Mouse (Mus musculus): ENCODE measurements at regions not wholly inside any gene's neighbourhood (a gene's known extent, or its start where the extent isn't known, plus 50 kb on each side); places are given as distances from the start of the nearest gene placed in this dataset.

DNA sequence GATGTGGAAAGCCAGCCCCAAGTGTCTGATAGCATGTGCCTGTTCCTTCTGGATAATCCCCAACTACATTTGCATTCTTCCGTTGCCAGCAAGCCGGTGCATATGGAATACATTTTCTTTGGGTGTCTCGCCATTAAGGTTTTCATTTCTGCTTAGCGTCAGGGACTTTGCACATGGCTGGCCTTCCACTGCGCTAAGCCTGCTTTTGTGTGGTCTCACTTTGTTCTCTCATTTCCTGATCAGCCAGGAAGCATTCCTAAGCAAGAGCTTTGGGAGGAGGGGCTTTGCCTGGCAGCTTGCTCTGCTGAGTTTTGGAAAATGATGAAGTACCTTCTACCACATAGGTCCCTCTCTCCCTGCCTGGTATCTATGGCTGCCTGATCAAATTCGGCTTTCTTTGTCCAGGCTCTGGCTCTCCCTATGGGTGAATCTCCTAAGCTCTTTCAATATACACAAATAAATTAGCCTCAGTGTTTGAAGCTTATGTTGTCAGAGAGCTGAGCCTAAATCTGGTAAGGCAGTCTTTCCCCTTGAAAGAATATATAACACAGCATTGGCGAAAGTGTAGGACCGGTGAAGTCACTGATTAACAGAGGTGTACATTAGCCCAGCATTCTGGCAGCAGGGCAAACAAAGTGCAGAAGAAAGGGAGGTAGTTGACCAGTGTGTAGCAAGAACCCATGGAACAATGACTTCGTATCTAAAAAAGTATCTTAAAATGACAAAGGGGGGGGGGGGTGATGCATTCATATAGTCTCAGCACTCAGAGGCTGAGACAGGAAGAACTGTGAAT lies 242.8 kb upstream of the Cadm1 start:
- H3K4me3 ChIP-seq (replicated peaks in 1 of 3; ENCODE audit: low read depth in 2 of 3, low read length in 2 of 3, poor library complexity in 1 of 3) = no peak overlapping the region
- DNase-seq (ENCODE audit: extremely low read depth) = no peak
- in situ Hi-C loops (cut with MboI; ENCODE audit: low pct_ligation_motif_present, low pct_unique_long_range_greater_than_20kb, low sequenced_read_pairs) = no loop called here

DNA sequence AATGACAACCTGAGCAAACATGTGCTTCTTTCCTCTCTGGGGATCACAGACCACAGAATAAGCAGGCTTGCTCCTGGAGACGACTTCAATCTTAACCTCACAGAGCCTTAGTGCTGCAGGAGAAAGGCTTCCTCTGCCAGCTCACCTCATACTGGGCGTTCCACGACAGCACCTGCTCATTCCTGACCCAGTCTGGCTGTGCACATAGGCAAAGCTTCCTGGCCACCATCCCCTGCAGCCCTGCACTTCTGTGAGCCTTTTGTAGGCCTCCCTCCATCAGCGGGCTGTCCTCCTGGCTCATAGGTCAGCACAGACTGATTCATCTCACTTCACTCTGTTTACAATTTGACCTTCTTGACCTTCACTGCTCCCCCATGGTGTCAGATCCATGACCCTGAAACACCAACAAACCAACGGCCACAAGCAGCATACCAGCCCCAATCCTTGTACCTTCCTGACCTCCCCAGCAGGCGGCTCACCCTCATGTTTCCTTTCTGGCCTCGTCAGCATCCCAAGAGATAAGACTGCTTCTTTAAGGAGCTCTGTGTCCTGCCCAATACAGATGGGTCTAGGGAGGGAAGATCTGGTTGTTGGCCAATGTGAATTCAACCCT lies 241.3 kb upstream of the Cadm1 start:
- in situ Hi-C loops (cut with MboI; ENCODE audit: low pct_ligation_motif_present, low pct_unique_long_range_greater_than_20kb, low sequenced_read_pairs) (no loop called here), dilution Hi-C loops (cut with MboI; ENCODE audit: extremely low pct_ligation_motif_present, extremely low pct_unique_long_range_greater_than_20kb, low sequenced_read_pairs) (no loop called here)
- no peak overlapping the region for H3K4me3 ChIP-seq (replicated peaks in 1 of 3; ENCODE audit: low read depth in 2 of 3, low read length in 2 of 3, poor library complexity in 1 of 3)

More for the DNA sequence above, 242.8 kb upstream of the Cadm1 start:
- dilution Hi-C loops (cut with MboI; ENCODE audit: extremely low pct_ligation_motif_present, extremely low pct_unique_long_range_greater_than_20kb, low sequenced_read_pairs) = no loop called here
- Histone ChIP-seq H3K79me2 (replicated peaks; ENCODE audit: control insufficient read depth, extremely low read depth, insufficient read depth, poor library complexity, severe bottlenecking) (no peaks in the 10 kb centered on the region), H3K4me2 (ENCODE audit: insufficient read depth, low read depth, poor library complexity, severe bottlenecking) (no peak overlapping the region), H3K4me1 (ENCODE audit: control insufficient read depth in 1 of 2, insufficient read depth in 2 of 2) (no peaks in the 10 kb centered on the region), H3K27ac (ENCODE audit: insufficient read depth, low read depth) (no peak overlapping the region), H3K9ac (ENCODE audit: insufficient read depth, low read depth) (no peak overlapping the region), H3K36me3 (replicated peaks in 1 of 2; ENCODE audit: control insufficient read depth in 1 of 2, insufficient read depth in 1 of 2, low read length in 1 of 2) (no peaks in the 10 kb centered on the region), H3K27me3 (replicated peaks) (no peaks in the 10 kb centered on the region), H3K9me3 (replicated peaks; ENCODE audit: low read length) (peaks cover 87% of the 10 kb centered on the region)
- TF ChIP-seq MAFK (IDR thresholded peaks at IDR 0.05; ENCODE audit: insufficient replicate concordance, low read length) = no peak
- TF ChIP-seq TCF12 (IDR thresholded peaks at IDR 0.05; ENCODE audit: low read depth, low read length) = no peak
- no peak for TF ChIP-seq HCFC1 (IDR thresholded peaks at IDR 0.05; ENCODE audit: low read depth, low read length)
- no peak for TF ChIP-seq POLR2A (IDR thresholded peaks at IDR 0.05; ENCODE audit: low read depth, low read length)
- TF ChIP-seq CTCF (conservative IDR thresholded peaks at IDR 0.05 in 1 of 2, IDR thresholded peaks at IDR 0.05 in 1 of 2; ENCODE audit: low read depth in 2 of 2, low read length in 2 of 2) = no peak
- no peak for TF ChIP-seq USF2 (conservative IDR thresholded peaks at IDR 0.05; ENCODE audit: low read depth, low read length)
- TF ChIP-seq CHD1 (IDR thresholded peaks at IDR 0.05; ENCODE audit: low read depth, low read length) = no peak
- TF ChIP-seq IRF4 (IDR thresholded peaks at IDR 0.05; ENCODE audit: low read depth, low read length) = no peak
- no peak for TF ChIP-seq JUN (IDR thresholded peaks at IDR 0.05; ENCODE audit: insufficient read depth, low read depth, low read length)
- TF ChIP-seq POLR2AphosphoS2 (IDR thresholded peaks at IDR 0.05; ENCODE audit: low read depth, low read length) = no peak
- no peak for TF ChIP-seq SIN3A (IDR thresholded peaks at IDR 0.05; ENCODE audit: low read length)
- no peak for TF ChIP-seq ZMIZ1 (IDR thresholded peaks at IDR 0.05; ENCODE audit: low read depth, low read length)
- no peak for TF ChIP-seq NELFE (IDR thresholded peaks at IDR 0.05; ENCODE audit: low read depth, low read length)
- TF ChIP-seq KAT2A (IDR thresholded peaks at IDR 0.05; ENCODE audit: insufficient replicate concordance, low read length) = no peak
- no peak for TF ChIP-seq MAZ (IDR thresholded peaks at IDR 0.05; ENCODE audit: low read depth, low read length)
- no peak for TF ChIP-seq EP300 (IDR thresholded peaks at IDR 0.05; ENCODE audit: low read length)
- no peak for TF ChIP-seq ZNF384 (IDR thresholded peaks at IDR 0.05; ENCODE audit: low read depth, low read length)

More for the DNA sequence above, 241.3 kb upstream of the Cadm1 start:
- Histone ChIP-seq H3K4me1 (ENCODE audit: control insufficient read depth in 1 of 2, insufficient read depth in 2 of 2) (no peaks in the 10 kb centered on the region), H3K79me2 (replicated peaks; ENCODE audit: control insufficient read depth, extremely low read depth, insufficient read depth, poor library complexity, severe bottlenecking) (no peaks in the 10 kb centered on the region), H3K9me3 (replicated peaks; ENCODE audit: low read length) (peaks cover 90% of the 10 kb centered on the region), H3K4me2 (ENCODE audit: insufficient read depth, low read depth, poor library complexity, severe bottlenecking) (no peak overlapping the region), H3K36me3 (replicated peaks in 1 of 2; ENCODE audit: control insufficient read depth in 1 of 2, insufficient read depth in 1 of 2, low read length in 1 of 2) (no peaks in the 10 kb centered on the region), H3K9ac (ENCODE audit: insufficient read depth, low read depth) (no peak overlapping the region), H3K27me3 (replicated peaks) (no peaks in the 10 kb centered on the region), H3K27ac (ENCODE audit: insufficient read depth, low read depth) (no peak overlapping the region)
- DNase-seq (ENCODE audit: extremely low read depth) = no peak
- TF ChIP-seq TCF12 (IDR thresholded peaks at IDR 0.05; ENCODE audit: low read depth, low read length) (no peak), UBTF (IDR thresholded peaks at IDR 0.05; ENCODE audit: low read depth, low read length) (no peak), BHLHE40 (IDR thresholded peaks at IDR 0.05; ENCODE audit: low read depth, low read length) (no peak), RAD21 (IDR thresholded peaks at IDR 0.05; ENCODE audit: low read depth, low read length) (no peak), JUND (conservative IDR thresholded peaks at IDR 0.05; ENCODE audit: low read depth, low read length) (no peak), RCOR1 (conservative IDR thresholded peaks at IDR 0.05; ENCODE audit: low read depth, low read length) (no peak), TBP (conservative IDR thresholded peaks at IDR 0.05; ENCODE audit: low read depth, low read length) (no peak), GABPA (IDR thresholded peaks at IDR 0.05; ENCODE audit: insufficient replicate concordance, low read depth, low read length) (no peak), ZKSCAN1 (IDR thresholded peaks at IDR 0.05; ENCODE audit: borderline replicate concordance, low read depth, low read length) (no peak), ZMIZ1 (IDR thresholded peaks at IDR 0.05; ENCODE audit: low read depth, low read length) (no peak), MAX (IDR thresholded peaks at IDR 0.05; ENCODE audit: low read length) (no peak), NRF1 (IDR thresholded peaks at IDR 0.05; ENCODE audit: low read depth, low read length) (no peak), EP300 (IDR thresholded peaks at IDR 0.05; ENCODE audit: low read length) (no peak), CTCF (conservative IDR thresholded peaks at IDR 0.05 in 1 of 2, IDR thresholded peaks at IDR 0.05 in 1 of 2; ENCODE audit: low read depth in 2 of 2, low read length in 2 of 2) (no peak)
